Comparison of ENCODE assay signal across 9 mouse cellular contexts in the genomic region with DNA sequence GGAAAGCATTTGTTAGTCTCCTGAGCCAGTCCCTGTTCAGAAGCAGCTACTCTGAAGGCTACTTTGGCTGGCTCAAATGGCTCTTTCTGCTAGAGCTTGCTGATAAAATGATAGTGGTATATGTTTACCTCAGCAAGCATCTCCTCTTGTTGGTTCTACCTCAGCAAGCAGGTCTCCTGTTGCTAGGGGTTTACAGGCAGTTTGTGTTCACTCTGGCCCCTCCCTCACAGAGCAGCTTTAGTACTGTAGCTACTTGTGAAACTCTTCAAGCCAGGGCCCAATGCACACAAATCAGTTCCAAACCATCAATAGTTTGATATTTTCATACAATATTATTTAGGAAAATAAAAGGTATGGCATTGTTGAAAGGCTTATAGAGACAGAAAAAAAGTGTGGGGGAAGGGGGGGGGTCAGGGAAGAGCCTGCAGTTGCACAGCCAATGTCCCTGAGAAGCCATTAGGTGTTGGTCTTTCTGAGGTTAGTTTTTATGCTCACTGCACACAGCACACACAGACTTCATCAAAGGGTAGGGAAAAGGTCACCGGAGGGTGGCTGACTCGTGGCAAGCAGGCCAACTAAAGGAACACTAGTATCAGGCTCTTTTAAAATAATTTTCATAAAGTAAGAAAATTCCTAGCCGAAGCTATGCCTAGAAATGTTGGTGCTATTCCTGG.
DNase-seq lines count a peak whose midpoint lies in the region; ATAC-seq lines count a peak whose summit lies in the region.
"Had no signal": no experiment of that assay in that cellular context is flagged by ENCODE, and none has a peak within 500 bp of the region (broad histone marks: within the 10 kb centered on the region; RNA-seq: fewer than 3 reads in every experiment).

No protein-coding gene starts in this region.

- H3K4me2 ChIP-seq in midbrain, embryonic 12.5 days (replicated peaks): no peak overlapping the region
- H3K4me2 ChIP-seq in midbrain, embryonic 14.5 days (ENCODE audit: low read length): no peak overlapping the region
- no peak overlapping the region for H3K4me2 ChIP-seq in neural tube, embryonic 15.5 days
- H3K4me2 ChIP-seq: lung, embryonic 14.5 days had no signal

- no peaks in the 10 kb centered on the region for H3K9me3 ChIP-seq in heart, embryonic 10.5 days
- H3K9me3 ChIP-seq in midbrain, embryonic 12.5 days: no peaks in the 10 kb centered on the region
- 0 out of 2 replicates have a peak, but pooled peaks cover 3% of the 10 kb centered on the region for H3K9me3 ChIP-seq in midbrain, embryonic 14.5 days (ENCODE audit: control insufficient read depth, low read length)
- H3K9me3 ChIP-seq in neural tube, embryonic 15.5 days (replicated peaks): no peaks in the 10 kb centered on the region

- H3K4me3 ChIP-seq in heart, embryonic 10.5 days: no peak overlapping the region
- no peak overlapping the region for H3K4me3 ChIP-seq in midbrain, embryonic 12.5 days
- H3K4me3 ChIP-seq in midbrain, embryonic 14.5 days (replicated peaks; ENCODE audit: low read depth, low read length): no peak overlapping the region
- H3K4me3 ChIP-seq in neural tube, embryonic 15.5 days (replicated peaks): no peak overlapping the region

- no peaks in the 10 kb centered on the region for H3K36me3 ChIP-seq in heart, embryonic 10.5 days
- no peaks in the 10 kb centered on the region for H3K36me3 ChIP-seq in midbrain, embryonic 12.5 days
- H3K36me3 ChIP-seq in midbrain, embryonic 14.5 days (ENCODE audit: control insufficient read depth, insufficient read depth, low read length): no peaks in the 10 kb centered on the region
- H3K36me3 ChIP-seq in neural tube, embryonic 15.5 days: no peaks in the 10 kb centered on the region

- ATAC-seq in midbrain, embryonic 12.5 days (ENCODE audit: low FRiP score, low read depth): no peak
- ATAC-seq in midbrain, embryonic 14.5 days (ENCODE audit: low FRiP score, low TSS enrichment): no peak
- ATAC-seq in neural tube, embryonic 15.5 days (ENCODE audit: low FRiP score): peak; percentile 45

- H3K9ac ChIP-seq in midbrain, embryonic 12.5 days (replicated peaks): no peak overlapping the region
- H3K9ac ChIP-seq in midbrain, embryonic 14.5 days (replicated peaks; ENCODE audit: low read length): no peak overlapping the region
- H3K9ac ChIP-seq in neural tube, embryonic 15.5 days (replicated peaks): no peak overlapping the region
- H3K9ac ChIP-seq: lung, embryonic 14.5 days had no signal

- peaks cover 24% of the 10 kb centered on the region for H3K4me1 ChIP-seq in heart, embryonic 10.5 days
- peaks cover 22% of the 10 kb centered on the region for H3K4me1 ChIP-seq in midbrain, embryonic 12.5 days
- H3K4me1 ChIP-seq in midbrain, embryonic 14.5 days (ENCODE audit: control insufficient read depth, insufficient read depth, low read length): peaks cover 10% of the 10 kb centered on the region
- H3K4me1 ChIP-seq in neural tube, embryonic 15.5 days: peaks cover 26% of the 10 kb centered on the region

- 80% methylated on average over 3 of the region's 3 CpGs for WGBS in heart, embryonic 10.5 days
- WGBS in midbrain, embryonic 12.5 days: 65% methylated on average over 3 of the region's 3 CpGs
- 68% methylated on average over 3 of the region's 3 CpGs for WGBS in midbrain, embryonic 14.5 days
- WGBS in neural tube, embryonic 15.5 days: 56% methylated on average over 3 of the region's 3 CpGs

- H3K27ac ChIP-seq in heart, embryonic 10.5 days: peak overlapping the region; percentile 42; the same call in 1 of the 2 replicates
- 0 out of 2 replicates have a peak overlapping the region, but pooled peaks have one; percentile 8 for H3K27ac ChIP-seq in midbrain, embryonic 12.5 days (replicated peaks)
- H3K27ac ChIP-seq in midbrain, embryonic 14.5 days (replicated peaks; ENCODE audit: low read depth, low read length): no peak overlapping the region
- peak overlapping the region; percentile 52 for H3K27ac ChIP-seq in neural tube, embryonic 15.5 days (replicated peaks)

- no peaks in the 10 kb centered on the region for H3K27me3 ChIP-seq in heart, embryonic 10.5 days (ENCODE audit: insufficient read depth, poor library complexity, severe bottlenecking)
- no peaks in the 10 kb centered on the region for H3K27me3 ChIP-seq in midbrain, embryonic 12.5 days
- H3K27me3 ChIP-seq in midbrain, embryonic 14.5 days (ENCODE audit: control insufficient read depth, insufficient read depth, low read length): no peaks in the 10 kb centered on the region
- no peaks in the 10 kb centered on the region for H3K27me3 ChIP-seq in neural tube, embryonic 15.5 days (replicated peaks)

- no peak for DNase-seq in heart, embryonic 10.5 days (ENCODE audit: low spot score)
- DNase-seq in heart, postnatal 4 days: no peak
- no peak for DNase-seq in midbrain, embryonic 14.5 days
- DNase-seq in kidney, adult 9 months: peak; percentile 64
- DNase-seq in ovary, postnatal 36 days (ENCODE audit: low spot score): no peak
- DNase-seq in lung, postnatal 10 days: no peak
